Mouse (Mus musculus) CD8-positive naive resting alpha-beta T cell, adult 2 months (primary cell): ENCODE results near the gene Pkd1l1.

ENCODE experiments used
- DNase-seq, 2 experiments: peaks; one replicate each; pipeline ENCODE4 v3.0.0; 2022; ENCODE audit warnings: low read depth in 2 of 2, low spot score in 2 of 2

The Pkd1l1 gene

GRCm38 (mm10) chr11:8973166-8973565 is at the start of gene Pkd1l1:
Pkd1l1 (minus strand) TSS chr11:8973266.
- DNase-seq = no peak

DNA sequence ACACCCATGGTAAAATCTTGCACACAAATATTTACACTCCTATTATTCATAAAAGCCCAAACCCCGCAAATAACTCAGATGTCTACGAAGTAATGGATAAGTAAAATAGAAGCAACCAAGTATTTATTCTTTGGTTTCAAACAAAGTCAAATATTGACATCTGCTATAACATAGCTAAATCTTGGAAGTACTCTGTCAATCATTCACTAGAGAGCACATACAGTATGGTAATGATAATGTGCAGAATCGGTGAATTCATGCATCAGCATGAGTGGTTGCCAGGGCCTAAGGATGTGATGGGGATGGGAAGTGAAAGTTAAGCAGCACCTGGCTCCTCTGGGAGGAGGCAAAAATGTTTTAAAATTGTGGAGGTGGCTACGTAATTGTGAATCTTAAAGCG is 47.1 kb upstream of the Pkd1l1 start:
- no peak for DNase-seq

DNA sequence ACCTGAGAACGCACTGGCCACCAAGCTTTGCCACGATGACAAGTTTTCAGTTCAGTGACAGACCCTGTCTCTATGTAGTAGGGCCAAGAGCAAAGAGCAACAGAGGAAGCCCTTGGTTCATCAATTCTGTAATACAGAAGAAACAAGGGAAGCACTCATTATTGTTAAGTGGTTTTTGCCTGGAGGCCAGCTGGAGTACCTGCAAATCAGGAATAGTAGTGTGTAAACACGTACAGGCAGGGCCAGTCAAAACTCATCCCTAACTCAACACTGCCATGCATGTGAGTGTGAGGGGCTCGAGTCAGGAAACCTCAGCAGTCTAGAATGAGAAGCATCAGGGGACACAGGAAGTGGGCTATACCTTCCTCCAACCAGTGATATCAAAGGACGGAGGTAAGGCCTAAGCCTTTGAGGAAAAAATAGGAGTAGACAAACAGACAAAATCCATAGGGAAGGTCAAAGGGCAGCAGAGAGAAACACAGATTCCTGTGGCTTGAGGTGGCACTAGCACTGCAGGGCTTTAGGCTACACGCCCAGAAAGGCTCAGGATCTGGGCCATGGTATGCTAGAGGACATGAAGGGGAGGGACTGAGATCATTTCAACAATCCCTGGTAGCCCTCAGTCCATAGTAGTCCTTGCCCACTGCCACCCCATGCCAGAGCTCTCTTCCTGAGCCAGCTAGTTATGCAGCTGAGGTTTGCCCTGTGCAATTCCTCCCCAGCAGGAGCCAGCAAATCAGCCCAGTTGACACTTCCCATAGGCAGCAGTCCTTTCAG is 45.6 kb upstream of the Pkd1l1 start:
- no peak for DNase-seq

DNA sequence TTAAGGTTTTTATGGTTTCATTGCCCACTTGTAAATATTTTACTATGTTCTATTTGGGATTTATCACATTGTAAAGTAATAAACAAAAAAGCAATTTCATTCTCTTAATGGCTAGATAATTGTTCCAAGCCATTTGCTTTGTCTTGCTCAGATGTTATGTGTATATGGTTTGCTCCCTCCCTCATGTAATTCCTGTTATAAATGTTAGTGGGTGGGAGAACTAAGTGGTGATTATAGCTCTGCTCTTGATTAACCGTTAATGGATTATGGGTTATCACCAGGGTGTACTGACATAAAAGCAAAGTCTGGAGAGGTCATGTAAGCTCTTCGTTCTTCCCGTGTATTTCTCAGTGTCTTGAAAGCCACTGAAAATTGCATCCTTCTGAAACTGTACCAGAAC is 41.7 kb upstream of the Pkd1l1 start:
- DNase-seq = no peak

DNA sequence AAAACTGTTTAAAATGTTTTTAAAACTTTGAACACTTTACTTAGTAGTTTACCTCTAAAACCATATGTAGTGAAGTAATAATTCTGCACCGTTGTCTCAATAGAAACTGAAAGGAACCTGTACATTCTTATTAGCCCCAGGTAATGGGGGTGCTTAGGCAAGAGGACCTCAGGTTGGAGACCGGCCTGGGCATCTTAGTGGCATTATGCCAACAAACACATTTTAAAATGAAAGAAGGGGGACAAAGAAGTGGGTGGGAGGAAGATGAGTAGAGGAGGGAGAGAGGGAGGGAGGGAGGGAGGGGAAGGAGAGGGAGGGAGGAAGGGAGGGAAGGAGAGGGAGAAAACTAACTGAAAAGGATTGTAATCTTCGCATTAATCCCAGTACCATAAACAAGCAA is 38.3 kb upstream of the Pkd1l1 start:
- DNase-seq = no peak

DNA sequence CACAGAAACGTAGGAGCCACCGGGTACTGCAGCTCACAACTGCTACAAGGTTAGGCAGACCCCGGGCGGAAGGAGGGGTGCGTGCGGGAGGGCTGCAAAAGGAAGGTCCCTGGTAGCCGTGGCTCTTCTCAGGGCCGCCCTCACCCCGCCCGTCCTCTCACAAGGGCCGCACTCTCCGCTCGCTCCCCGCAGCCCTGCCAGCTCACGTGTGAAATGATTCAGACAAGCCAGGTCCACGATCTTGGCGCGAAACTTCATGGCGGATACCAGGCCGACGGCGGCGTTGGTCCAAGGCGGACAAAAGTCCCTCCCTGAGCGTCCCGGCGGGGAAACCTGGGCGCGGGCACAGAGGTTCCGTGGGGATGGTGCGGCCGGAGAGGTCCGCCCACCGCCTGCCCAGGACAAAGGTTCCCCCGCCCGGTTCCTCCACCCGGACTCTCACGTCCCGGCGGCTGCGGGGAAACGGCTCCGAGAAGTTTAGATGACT is 37.8 kb upstream of the Pkd1l1 start, which contains the start of gene Hus1:
Gene Hus1, minus strand, starts transcription at position 339 of the 487 bp plus-strand sequence.
- DNase-seq = peak; percentile 60 to 68

- DNase-seq = no peak
Measured at GRCm38 (mm10) chr11:9010416-9010815, 37.4 kb upstream of the Pkd1l1 start.

DNA sequence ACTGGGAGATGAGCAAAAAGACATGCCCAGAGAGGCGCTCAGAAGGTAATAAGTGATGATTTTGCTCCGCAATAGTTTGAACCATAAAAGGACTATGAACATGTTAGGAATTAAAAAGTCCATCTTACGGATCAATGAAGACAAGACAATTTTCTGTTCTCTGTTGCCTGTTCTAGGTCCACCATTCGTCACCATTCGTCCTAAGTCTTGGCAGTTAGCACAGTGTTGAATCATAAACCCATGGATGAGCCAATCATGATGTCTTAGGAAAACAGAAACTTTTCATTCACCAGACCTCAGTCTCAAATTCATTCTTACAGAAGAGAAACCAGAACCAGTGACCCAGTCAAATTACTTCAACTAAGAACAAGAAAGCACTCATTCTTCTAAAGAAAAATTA is 35.7 kb upstream of the Pkd1l1 start:
- DNase-seq = no peak

DNA sequence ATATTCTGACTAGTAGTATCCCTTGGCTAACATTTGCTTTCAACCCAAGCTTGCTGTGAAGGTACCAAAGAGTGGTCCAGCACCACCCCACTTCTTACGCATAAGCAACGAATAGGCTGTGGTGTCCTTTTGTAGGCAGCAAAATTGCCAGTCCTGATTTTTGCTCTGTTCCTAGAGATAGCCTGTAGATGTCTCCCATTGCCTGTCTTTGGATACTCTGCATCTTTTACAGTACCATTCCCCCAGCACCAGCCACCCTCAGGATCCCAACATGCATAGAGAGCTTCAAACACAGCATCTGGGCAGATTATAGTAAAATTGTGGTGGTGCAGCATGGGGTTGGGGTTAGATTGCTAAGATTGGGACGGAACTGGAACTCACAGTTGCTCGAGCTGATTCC is 15.0 kb upstream of the Pkd1l1 start:
- no peak for DNase-seq

- DNase-seq = no peak
Measured at GRCm38 (mm10) chr11:8986058-8986457, 13.0 kb upstream of the Pkd1l1 start.

GRCm38 (mm10) chr11:8983237-8983861 is 10.3 kb upstream of the Pkd1l1 start:
- DNase-seq = peak; percentile 32 to 55

DNA sequence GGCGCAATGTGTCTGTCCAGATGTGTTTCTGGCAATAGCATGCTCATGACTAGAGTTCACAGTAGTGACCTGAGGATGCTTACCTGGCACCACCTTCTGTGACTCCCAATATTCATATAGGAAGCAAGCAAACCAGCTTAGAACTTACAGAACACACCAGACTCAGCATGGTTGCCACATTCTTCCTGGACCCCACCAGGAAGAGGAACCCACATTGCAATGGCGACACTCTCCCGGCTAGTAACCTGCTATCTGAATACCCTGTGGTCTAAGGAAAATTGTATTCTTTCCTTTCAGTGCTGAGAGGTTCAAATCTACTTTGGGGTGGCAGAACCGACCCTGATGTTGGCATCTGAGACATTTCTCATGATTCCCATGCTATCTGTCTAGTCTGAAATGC is 5.1 kb upstream of the Pkd1l1 start:
- DNase-seq = no peak

DNA sequence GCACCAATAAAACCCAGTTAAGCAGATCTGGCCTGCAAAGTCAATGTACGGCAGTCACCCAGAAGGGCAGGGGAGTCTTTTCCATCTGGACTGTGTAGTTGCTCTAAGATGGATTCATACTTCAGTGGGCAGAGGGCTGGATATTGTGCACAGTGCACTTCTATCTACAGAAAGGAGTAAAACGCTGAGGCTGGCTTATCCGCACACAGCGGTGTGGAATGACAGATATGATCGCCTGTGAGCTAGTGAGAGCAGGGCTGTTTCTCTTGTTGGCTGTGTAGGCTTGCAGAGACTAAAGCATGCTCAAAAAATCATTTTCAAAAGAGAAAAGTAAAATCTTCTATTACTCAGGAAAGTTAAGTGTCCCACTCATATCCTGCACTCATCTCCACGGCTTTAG is 973 bp downstream of the Pkd1l1 start:
- DNase-seq = no peak

- no peak for DNase-seq
Measured at GRCm38 (mm10) chr11:8970509-8970908, 2.6 kb downstream of the Pkd1l1 start.

GRCm38 (mm10) chr11:8968094-8968493 is 5.0 kb downstream of the Pkd1l1 start:
- DNase-seq = no peak

DNA sequence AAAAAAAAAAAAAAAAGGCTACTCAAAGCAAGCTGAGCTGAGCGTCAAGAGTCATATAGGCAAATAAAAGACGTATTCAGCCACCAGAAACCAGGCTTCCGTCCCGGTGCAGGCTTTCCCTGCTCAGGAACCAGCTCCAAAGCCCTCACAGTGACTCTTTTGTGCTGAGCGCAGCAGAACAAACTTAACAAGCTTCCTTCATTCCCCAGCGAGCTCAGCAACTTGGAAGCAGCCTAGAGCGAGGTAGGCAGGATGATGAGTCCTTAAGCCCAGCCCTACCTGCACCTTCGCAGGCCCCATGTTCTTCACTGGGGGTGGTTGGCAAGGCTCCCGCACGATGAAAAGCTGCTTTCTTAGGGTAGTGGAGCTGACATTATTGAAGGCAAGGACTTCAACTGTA is 14.5 kb downstream of the Pkd1l1 start:
- no peak for DNase-seq

GRCm38 (mm10) chr11:8958108-8958507 is 15.0 kb downstream of the Pkd1l1 start:
- no peak for DNase-seq

GRCm38 (mm10) chr11:8957023-8957422 is 16.0 kb downstream of the Pkd1l1 start:
- no peak for DNase-seq

DNA sequence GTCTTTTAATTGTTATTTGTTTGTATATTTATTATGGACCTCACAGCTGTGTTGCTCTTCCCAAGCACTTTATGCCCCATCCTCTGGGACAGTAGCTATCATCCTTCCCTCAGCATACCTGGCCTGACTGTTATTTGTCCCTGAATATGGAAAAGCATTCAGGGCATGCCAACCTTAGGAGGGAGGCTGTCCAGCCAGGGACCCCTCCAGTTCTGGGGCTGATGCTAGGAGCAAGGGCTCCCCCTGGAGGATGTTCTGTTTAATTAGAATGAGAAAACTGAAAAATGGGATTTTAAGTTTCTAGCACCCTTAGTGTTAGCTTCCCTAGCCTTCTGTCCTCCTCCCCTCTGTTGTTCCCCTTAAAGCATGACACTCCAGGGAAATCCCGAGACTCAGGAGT is 17.4 kb downstream of the Pkd1l1 start:
- no peak for DNase-seq

GRCm38 (mm10) chr11:8949765-8950430 is 23.2 kb downstream of the Pkd1l1 start:
- no peak for DNase-seq

GRCm38 (mm10) chr11:8948871-8949270 is 24.2 kb downstream of the Pkd1l1 start:
- DNase-seq = no peak

DNA sequence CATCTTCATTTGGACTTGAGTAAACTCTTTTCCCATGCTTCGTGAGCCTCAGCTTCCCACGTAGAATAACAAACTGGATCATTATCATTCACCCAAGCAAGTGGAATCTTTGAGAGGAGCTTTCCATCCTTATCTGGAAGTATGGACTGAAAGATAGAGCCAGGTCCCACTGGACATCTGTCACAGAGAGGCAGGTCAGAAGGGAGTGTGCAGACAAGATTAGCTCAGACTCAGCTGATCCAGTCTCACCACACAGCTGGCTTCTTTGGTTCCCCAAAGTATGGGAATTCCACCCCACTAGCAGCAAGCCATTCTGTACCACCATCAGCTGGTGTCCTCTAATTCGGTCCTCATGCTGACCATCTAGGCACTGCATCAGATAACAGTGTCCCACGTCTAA is 29.0 kb downstream of the Pkd1l1 start:
- DNase-seq = no peak
